Mouse (Mus musculus) cerebellum, adult 18-20 months (tissue): ENCODE measurements around the gene 1700001C02Rik.

Experiments
- DNase-seq, 2 experiments: peaks; one replicate each; pipeline ENCODE4 v3.0.0; 2021

Gene 1700001C02Rik

DNA sequence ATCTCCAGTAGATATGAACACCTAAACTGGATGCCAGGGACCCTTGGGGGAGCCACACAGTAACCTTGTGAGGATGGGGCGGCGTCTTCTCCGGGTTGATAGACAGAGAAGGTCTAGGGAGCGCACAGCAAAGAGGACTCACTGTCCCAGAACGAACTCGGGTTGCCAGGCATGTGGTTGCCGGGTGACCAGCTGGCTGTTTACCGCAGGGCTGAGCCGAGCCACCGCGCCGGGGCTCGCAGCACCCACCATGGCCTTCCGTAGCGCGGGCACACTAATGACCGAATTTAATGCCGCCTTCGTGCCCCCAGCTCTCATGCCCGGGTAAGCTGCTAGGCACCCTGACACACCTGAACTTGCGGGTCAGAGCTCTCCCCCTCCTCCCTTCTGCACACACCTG, at the start of gene 1700001C02Rik:
TSS of gene 1700001C02Rik (plus strand) at position 187 of the 400 bp plus-strand sequence.
- DNase-seq = peak in 1 of 2 experiments; percentile 14

DNA sequence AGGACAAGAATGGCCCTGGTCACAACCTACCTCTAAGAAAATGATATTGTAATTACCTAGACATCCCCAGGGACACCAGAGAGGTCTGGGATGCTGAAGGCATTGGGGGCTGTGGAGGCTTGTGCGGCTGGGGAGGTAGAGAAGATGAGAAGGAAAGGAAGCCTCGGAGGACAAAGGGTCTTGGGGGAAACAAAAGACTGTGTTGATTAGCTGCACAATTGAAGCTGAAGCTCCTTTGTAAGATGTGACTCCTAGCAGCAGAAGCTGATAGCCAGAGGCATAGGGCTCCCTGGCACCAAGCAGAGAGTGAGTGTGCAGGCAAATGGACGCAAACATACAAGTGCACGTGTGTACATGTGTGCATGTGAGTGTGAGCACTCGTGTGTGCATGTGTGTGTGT, 49.2 kb upstream of the 1700001C02Rik start:
- DNase-seq = no peak

DNA sequence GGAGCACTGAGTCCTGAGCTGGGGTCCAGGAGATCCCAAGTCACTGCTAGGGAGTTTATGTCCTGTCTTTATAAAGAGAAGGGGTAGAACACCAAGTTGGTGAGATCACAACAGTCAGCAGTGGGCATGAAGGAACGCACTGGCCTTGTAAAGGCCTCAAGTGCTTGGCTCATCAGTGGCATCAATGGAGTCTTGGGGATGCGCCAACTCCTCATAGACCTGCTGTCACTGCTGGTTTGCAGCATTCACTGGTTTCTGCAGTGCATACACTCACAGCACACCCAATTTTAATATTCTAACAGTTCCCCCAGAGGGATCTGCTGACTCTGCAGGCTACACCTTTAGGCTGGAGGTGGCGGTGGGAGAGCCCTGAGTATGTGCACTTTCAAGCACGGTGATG, 42.7 kb upstream of the 1700001C02Rik start:
- no peak for DNase-seq

DNA sequence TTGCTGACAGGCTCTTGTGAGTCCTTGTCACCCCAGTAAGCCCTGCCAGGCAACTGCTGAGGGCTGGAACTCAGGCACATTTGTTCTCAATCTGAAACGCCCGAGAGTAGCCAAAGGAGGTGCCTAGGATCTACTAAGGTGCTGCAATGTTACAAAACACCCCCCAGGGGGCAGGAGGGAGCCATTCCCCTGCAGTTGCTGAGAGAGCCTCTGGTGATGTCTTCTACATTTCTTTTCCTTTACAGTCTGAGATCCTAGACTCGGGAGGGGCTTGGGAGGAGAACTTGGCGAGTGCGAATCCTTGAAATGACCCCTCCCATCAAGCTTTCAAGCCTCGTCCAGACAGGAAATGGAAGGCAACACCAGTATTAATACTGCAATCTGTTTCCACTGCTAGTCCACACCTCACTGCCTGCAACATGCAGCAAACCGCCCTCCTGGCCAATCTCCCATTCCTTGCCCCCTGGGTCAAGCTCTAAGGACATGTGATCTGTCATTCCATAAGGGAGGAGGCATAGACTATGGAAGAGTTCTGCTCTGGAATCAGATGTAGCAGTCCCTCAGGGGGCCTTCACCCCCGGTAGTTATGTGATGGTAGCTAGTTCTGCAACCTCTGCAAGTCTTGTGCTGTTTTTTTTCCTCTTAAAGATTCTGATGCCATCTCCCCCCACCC, 42.1 kb upstream of the 1700001C02Rik start:
- DNase-seq = peak; percentile 56 to 69

DNA sequence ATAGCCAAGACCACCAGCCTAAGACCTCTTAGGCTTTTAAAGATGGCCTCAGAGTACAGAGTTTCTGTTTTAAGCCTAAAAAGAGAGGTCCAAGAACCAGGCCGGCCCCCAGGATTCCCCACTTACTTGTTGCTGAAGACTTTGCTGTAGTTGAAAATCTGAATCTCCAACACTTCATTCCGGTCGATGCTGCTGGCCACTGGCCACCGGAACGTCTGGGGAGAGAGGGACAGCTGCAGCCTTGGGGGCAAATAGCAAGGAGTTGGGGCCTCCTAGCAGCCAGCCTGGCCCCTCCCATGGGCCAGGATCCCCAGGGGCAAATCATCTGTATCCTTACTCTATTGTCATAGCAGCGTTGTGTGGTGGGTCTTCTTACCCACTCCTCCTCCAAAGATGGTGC, 38.4 kb upstream of the 1700001C02Rik start:
- no peak for DNase-seq

DNA sequence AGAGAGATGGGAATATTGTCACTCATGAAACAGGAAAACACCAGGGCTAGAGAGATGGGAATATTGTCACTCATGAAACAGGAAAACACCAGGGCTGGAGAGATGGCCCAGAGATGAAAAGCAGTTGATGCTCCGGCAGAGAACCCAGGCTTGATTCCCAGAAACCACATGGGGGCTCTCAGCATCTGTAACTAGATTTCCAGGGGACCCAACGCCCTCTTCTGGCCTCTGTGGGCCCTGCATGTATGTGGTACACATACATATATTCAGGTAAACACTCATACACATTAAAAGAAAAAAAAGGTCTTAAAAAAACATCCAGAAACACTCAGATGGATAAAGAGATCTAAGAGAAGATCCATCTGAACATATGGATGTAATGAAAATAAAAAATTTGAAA, 26.9 kb upstream of the 1700001C02Rik start:
- no peak for DNase-seq

DNA sequence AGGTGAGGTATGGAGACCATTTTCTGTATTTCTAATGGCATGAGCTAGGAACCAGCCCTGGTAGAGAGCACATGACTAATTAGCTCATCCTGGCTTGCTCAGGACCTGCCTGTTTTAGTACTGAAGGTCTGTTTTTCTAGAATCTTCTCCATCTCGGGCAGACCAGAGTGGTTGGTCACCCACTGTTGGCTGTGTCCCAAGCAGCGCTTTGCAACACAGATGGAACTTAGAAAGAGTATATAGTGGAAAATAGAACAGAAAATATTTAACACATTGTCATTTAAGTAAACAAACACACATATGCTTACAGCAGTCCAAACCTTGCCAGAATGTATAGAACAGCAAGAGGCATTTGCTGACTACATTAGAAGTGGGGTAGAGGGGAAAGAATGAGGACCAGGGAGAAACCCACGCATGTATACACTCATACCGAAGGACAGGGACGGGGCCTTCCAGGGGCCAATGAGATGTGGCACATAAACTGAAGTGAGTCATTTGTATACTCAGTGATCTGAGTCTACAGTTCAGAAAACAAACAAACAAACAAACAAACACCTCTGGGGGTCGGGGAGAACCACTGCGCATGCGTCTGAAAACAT, 25.4 kb upstream of the 1700001C02Rik start:
- DNase-seq = no peak

DNA sequence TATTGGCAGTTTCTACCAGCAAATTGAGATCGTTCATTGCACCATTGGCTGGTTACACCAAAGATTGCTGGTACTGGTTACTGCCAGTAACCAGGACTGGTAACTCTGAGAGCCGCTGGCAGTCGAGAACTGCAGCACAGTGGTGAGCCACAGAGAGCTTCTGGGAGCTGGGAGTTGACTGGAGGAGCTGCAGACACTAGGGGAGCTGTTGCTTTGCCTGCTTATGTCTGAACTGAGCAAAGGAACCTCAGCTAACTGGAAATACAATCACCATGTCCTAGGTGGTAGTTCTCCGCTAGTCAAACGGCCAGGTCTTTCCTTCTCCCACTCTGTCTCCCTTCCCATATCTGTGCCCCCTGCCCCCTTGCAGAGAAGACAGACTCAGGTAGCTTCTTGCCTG, 23.7 kb upstream of the 1700001C02Rik start:
- DNase-seq = no peak

DNA sequence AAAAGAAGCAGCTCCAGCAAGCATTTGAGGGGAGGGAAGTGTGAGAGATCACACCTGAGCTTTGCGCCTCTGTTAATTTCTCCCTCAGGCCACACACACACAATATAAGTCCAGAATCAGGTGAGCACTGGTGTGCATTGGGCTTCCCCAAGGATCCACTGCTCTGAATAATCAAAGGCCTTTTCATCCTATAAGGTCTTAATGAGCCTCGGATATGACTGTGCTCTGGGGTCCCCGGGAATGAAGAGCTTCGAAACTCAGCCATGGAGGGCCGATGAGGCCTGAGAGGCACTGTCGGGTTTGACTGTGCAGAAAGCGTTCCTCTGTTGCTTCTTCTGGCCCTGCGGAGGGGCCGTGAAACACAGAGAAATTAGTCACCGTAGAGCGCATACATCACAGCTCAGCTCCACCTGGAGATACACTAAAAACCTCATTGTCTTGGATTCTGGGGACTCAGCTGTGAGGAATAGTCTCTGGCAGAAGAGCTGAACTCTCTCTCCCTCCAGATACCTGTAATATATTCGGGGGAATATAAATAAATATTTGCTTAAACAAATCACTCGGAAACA, 21.4 kb upstream of the 1700001C02Rik start:
- DNase-seq = no peak

DNA sequence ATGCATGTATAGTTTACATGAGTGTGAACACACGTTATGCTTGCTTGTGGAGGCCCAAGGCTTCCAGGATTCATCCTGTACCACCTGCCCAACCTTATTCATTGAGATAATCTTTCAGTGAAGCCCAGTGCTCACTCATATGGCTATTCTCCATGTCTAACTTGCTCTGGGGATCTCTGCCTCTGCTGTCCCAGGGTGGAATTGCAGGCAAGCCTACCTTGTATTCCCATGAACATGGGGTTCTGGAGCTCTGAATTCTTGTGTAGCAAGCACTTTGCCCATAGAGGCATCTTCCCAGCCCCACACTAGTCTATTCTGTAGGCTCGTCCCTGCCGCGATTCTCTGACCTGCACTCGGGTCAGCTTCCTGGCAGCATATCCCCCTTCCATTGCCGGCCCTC, 9.8 kb upstream of the 1700001C02Rik start:
- no peak for DNase-seq

DNA sequence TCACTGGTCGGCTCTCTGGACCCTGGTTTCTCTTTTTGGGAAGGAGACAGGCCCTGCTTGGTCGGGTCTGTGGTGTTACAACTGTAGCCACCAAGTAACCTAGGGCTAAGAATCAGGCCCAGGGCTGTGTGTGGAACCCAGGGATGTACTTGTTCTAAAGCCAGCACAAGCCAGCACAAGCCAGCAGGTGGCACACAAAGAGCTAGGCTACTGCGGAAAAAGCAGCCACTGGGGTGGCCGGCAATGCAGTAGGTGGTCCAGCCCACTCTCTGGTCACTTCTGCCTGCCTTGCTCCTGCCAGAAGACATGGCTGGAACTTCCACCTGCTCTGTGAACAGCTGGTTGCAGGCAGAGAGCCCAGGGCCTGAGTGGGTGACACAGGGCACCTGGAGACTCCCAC, 5.7 kb upstream of the 1700001C02Rik start:
- DNase-seq = no peak

DNA sequence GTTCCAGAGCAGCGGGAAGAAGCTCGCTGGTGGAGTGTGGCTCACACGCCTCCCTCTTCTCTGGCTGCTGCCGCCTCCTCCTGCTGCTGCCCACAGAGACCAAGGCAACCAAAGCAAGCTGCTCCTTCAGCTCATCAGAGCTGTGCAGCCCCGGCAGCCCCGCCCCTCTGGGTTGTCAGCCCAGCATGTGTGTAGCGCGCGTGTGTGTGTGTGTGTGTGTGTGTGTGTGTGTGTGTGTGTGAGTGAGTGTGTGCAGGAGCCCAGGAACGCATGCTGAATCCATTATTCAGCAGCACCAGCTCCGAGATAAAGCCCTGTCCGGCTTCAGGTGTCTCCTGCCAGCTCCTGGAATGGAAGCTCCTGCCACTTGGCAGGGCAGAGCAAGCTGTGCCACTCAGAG, 4.0 kb upstream of the 1700001C02Rik start, which contains the start of gene Otof:
TSS of gene Otof (minus strand) at position 112 of the 400 bp plus-strand sequence.
- peak; percentile 50 to 52 for DNase-seq

DNA sequence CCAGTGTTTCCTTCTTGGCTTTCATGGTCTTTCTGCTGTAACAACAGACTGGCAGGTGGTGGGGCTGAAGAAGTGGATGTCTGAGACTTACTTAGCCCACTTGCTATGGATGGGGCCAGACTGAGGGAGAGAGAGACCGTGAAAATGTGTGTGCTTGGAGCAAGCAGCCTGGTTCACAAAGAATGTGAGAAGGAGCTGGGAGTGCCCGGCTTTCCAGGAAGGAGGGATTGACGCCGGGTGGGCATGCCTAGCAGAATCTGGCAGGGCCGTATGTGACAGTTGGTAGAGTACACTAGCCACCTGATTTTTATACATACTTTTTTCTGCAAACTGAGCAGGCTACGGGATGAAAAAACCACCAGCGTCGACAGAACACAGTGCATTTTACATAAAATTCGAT, 468 bp downstream of the 1700001C02Rik start:
- DNase-seq = no peak

DNA sequence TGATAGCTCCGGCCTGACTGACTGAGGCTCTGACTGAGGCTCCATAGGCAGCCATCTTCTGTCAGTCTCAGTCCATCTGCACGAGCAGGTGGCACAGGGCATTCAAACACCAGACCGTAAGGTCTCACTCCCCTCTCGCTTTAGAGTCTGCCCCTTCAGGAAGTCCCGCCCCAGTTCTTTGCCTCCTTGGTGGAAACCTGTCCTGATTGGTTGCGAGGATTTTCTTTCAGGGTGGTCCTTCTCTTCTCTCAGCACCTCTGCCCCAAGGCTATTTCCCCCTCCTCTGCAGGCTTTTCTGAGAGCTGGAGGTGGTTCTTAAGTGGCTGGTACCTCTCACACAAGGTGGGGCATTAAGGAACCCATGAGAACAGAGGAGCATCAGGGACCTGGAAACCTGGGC, 4.6 kb downstream of the 1700001C02Rik start:
- no peak for DNase-seq

DNA sequence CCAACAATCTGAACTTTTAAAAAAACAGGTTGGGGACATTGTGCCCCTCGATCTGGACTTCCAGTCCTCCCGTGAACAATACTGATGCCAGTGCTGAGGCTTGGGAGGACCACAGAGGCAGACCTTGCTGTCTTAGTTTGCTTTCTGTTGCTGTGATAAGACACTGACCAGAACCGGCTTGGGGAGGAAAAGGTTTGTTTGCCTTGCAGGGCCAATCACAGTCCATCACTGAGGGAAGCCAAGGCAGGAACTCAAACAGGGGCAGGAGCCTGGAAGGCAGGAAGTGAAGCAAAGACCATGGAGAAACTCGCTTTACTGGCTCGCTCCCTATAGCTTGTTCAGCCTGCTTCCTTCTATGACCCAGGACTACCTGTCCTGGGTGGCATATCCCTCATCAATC, 6.3 kb downstream of the 1700001C02Rik start:
- no peak for DNase-seq

DNA sequence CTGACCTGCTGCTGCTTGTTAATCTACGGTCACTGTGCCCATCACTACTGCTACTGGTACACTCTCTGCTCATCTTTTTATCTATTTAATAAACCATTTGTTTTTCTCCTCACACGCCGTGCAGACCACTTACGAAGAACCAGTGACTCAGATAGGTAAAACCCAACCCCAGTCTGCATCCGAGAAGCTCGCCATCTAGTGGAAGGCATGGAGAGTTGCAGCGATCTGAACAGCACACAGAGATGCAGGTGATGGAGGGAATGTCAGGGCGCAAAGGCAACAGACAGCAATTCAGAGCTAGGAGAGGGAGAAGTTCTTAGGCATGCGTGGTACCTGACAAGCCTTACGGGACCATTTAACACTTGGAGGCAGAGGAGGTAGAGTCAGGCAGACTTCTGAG, 10.7 kb downstream of the 1700001C02Rik start:
- peak; percentile 36 to 42 for DNase-seq

DNA sequence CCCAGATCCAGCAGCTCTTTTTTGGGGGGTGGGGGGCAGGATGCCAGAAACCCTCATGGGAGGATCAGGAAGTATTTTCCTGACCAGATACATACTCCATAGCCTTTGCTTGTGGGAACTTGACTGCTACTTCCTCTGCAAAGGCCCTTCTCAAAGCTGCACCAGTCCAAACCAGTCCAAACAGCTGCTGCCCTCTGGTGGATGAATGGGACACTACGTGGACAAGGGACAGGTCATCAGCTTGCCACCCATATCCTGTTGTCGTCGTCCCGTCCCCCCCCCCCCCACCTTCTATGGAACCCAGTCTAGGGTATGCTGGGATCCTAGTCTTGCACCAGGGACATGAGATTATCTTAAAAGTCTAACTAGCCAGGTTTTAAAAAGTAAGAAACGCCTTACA, 16.5 kb downstream of the 1700001C02Rik start:
- peak; percentile 72 to 77 for DNase-seq

DNA sequence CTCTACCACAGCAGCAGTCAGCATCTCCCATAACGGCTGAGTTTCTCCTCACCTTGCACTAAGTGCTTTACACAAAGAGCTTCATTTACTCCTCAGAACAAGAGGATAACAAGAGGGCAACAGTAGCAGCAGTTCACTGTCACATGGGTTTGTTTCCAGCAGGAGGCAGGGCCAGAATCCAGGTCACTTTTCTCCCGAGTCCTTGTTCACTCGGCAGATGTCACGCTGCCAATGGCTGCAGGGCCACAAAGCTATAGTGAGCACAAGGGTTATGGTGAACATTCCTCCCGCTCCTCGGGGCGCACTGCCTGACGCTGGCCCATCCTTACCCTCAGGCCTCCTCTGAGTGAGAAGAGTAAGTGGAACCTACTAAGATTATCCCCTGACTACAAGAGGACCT, 17.7 kb downstream of the 1700001C02Rik start:
- DNase-seq = peak; percentile 30 to 34

DNA sequence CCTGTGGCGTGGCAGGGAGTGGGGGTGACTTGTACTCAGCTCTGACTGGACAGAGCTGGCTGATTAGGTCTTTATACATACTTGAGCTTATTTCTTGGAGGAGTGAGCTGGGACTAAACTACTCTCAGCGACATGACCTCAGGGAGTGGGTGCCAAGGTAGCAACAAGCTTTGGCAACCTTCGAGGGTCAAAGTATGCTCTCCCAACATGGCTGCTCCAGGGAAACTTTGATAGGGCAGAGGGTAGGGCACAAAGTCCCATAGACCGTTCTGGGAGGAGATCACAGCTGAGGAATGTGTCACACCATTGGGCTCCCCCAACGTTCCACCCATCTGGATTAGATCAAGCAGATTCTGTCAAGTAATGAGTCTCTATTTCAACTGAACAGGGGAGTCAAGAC, 18.7 kb downstream of the 1700001C02Rik start:
- DNase-seq = no peak

DNA sequence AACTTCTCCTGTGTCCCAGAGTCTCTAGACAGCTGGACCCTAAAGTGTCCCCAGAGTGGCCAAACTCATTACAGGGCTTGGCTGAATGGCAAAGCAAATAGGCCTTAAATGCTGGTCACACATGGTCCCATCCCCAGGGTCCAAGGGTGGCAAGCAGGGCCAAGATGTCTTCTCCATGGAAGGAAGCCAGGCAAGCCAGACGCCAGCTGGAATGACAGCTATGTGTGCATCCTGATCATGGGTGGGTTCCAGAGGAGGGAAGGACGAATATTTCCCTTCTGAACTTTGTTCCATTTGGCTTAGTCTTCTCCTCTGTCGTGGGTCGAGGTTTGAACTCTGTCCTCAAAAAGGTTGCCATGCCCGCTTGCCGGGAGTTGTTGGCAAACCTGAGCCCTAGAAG, 19.3 kb downstream of the 1700001C02Rik start:
- no peak for DNase-seq

DNA sequence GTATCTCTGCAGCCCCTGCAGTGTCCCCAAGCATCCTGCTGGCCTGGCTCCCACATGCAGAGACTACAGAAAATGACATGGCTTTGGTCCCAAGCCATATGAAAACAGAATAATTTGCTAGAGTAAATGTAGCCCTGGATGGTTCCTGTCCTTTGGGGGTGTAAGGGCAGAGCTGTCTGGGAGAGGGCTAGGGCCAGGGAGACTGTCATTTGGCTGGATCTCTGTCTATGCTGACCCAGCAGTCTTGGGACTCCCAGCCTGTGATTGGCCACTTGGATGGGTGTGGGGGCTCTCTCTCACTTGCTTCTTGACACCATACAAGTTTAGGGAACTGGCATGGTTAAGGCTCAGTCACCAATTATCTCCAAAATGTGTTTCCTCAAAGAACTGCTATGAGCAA, 24.4 kb downstream of the 1700001C02Rik start:
- no peak for DNase-seq

DNA sequence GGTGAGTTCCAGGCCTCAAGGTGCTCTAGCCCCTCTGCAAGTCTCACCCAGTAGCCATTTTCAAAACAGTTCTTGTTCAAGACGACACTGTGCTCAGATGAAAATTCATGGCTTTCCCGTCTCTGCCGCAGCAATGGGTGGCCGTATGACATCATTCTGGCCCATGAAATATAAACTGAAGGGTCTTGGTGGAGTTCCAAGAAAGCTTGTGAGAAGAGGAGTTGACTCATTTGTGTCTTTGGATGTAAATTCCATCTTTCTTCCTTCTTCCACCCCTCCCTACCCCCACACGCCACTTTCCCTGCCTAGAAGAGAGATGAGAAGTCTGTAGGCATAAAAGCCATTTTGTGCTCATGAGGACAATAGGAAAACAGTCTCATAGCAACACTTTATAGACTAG, 25.0 kb downstream of the 1700001C02Rik start:
- DNase-seq = no peak

DNA sequence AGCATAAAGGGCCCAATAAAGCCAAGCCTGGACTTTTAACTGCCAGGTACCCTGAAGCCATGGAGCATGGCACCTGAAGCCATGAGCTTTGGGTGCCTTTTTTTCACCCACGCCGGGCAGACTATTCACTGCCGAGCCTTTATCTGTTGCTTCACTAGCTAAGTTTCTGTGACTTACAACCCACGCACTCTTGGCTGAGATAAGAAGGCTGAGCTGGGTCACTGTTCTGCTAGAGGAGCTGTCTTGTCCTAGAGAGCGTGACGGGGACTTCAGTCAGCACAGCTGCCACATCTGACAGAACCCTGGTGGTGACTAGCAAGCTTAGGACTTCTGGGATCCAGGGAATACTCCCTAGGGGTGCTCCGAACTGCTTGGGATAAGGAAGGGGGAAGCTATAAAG, 27.9 kb downstream of the 1700001C02Rik start:
- DNase-seq = no peak

DNA sequence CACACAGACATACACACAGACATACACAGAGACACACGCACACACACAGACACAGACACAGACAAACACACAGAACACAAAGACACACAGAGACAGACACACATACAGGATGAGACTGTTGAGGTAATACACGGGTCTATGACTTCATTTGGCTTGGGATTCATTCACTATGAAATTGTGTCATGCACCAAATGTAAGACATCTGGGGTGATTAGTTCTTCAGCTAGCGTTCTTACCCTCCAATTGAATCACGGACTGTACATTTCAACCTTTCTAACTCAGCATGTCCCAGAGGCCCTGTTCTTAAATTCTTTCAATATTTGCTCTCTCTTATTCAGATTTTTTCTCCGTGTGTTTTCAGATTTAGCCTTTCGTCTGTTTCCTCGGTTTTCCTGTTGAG, 28.8 kb downstream of the 1700001C02Rik start:
- no peak for DNase-seq

DNA sequence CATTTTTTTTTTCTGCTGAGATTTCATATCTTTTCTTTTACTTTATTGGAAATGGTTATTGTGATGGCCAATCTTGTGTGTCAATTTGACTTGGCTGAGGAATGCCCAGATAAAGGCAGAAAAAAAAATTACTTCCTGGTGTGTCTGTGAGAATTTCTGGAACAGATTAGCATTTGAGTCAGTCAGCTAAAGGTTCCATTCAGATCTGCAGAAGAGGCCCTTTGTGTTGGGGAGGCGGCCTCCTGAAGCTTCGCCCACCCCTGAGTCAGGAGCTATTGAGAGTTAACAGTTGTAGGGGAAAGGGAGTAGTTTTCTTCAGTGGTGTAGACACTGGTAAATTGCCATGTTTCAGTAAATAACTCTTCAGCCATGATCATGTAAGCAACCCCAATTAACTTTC, 29.4 kb downstream of the 1700001C02Rik start:
- DNase-seq = no peak
